Mouse (Mus musculus) liver, embryonic 13.5 days (tissue): ENCODE measurements around the gene Tmed6. TPM values are rescaled to one million over a fixed set of nuclear protein-coding genes. Genes with fewer than 3 reads are reported as not detected.

ENCODE experiments used
- ATAC-seq: fragments of 200-750 bp; cut with Nextera tagmentation; 2 replicates; pipeline ENCODE4 v1.8.0; 2017; ENCODE audit warnings: low read depth, mild to moderate bottlenecking, moderate number of reproducible peaks, moderate library complexity
- DNase-seq: peaks from one replicate; pipeline ENCODE4 v3.0.0; 2022
- H3K27ac ChIP-seq: fragments of 300-500 bp; sonication (generic); 2 replicates; pipeline ENCODE4 v1.5.1; 2015; ENCODE audit warnings: moderate library complexity, mild to moderate bottlenecking, inconsistent platforms
- H3K27me3 ChIP-seq: fragments of 300-500 bp; sonication (generic); 2 replicates; pipeline ENCODE4 v1.6.1; 2015; ENCODE audit warnings: mild to moderate bottlenecking, inconsistent platforms
- H3K36me3 ChIP-seq: fragments of 300-500 bp; sonication (generic); 2 replicates; pipeline ENCODE4 v1.6.1; 2015; ENCODE audit warnings: mild to moderate bottlenecking, inconsistent platforms
- H3K4me1 ChIP-seq: fragments of 300-500 bp; sonication (generic); replicated peaks from 2 replicates; pipeline ENCODE4 v1.6.1; 2015; ENCODE audit warnings: inconsistent platforms
- H3K4me2 ChIP-seq: fragments of 300-500 bp; sonication (generic); 2 replicates; pipeline ENCODE4 v1.6.1; 2015; ENCODE audit warnings: inconsistent platforms, mild to moderate bottlenecking, moderate library complexity
- H3K4me3 ChIP-seq: fragments of 300-500 bp; sonication (generic); replicated peaks from 2 replicates; pipeline ENCODE4 v1.5.1; 2015; ENCODE audit warnings: mild to moderate bottlenecking, inconsistent platforms
- H3K9ac ChIP-seq: fragments of 300-500 bp; sonication (generic); 2 replicates; pipeline ENCODE4 v1.6.1; 2015; ENCODE audit warnings: mild to moderate bottlenecking, inconsistent platforms
- H3K9me3 ChIP-seq: fragments of 300-500 bp; sonication (generic); replicated peaks from 2 replicates; pipeline ENCODE4 v1.6.1; 2016; ENCODE audit warnings: inconsistent platforms
- WGBS: fragments of 180-500 bp; shearing (Covaris S2); methylation state at CpG from one replicate; pipeline ENCODE4 v1.1.7; 2015; ENCODE audit not compliant: insufficient replicate concordance; 5-methylcytosine and 5-hydroxymethylcytosine counted together
- polyA plus RNA-seq: library from polyadenylated mRNA; unstranded; fragments of >200 nt; fragmentation: Nextera tagmentation; extraction: Ambion mirVana; gene quantifications from 2 replicates; pipeline ENCODE4 v1.2.1, GENCODE M21; 2015

Tmed6 gene
- polyA plus RNA-seq, 1 experiment from 2014 or later: 4.4 TPM

GRCm38 (mm10) chr8:107062613-107063012, 2.8 kb downstream of the Tmed6 start:
- no peak overlapping the region for H3K4me2 ChIP-seq
- H3K4me1 ChIP-seq: peaks cover 24% of the 10 kb centered on the region
- H3K9me3 ChIP-seq: no peaks in the 10 kb centered on the region
- WGBS: 77% methylated on average over 1 of the region's 1 CpGs
- ATAC-seq (no peak), DNase-seq (no peak)
- no peak overlapping the region for H3K4me3 ChIP-seq
- no peaks in the 10 kb centered on the region for H3K27me3 ChIP-seq
- no peak overlapping the region for H3K9ac ChIP-seq
- H3K36me3 ChIP-seq: peaks cover 19% of the 10 kb centered on the region
- H3K27ac ChIP-seq: no peak overlapping the region

GRCm38 (mm10) chr8:107056973-107057369, 8.5 kb downstream of the Tmed6 start:
- H3K9me3 ChIP-seq: no peaks in the 10 kb centered on the region
- H3K4me1 ChIP-seq: peaks cover 32% of the 10 kb centered on the region
- under 1% methylated on average over 33 of the region's 33 CpGs for WGBS
- no peak for DNase-seq
- H3K27ac ChIP-seq: peak overlapping the region; percentile 55
- H3K27me3 ChIP-seq: no peaks in the 10 kb centered on the region
- H3K36me3 ChIP-seq: peaks cover 49% of the 10 kb centered on the region
- H3K4me2 ChIP-seq: peak overlapping the region; percentile 92
- peak overlapping the region; percentile 97 for H3K4me3 ChIP-seq
- ATAC-seq: peak; percentile 38
- peak overlapping the region; percentile 83 for H3K9ac ChIP-seq

GRCm38 (mm10) chr8:107056076-107056972, 9.1 kb downstream of the Tmed6 start, which contains the start of the genes Cog8 and Nip7:
TSS of gene Cog8 (minus strand) at chr8:107056689.
TSS of gene Nip7 (plus strand) at chr8:107056877.
- H3K9ac ChIP-seq: peak within 1 kb of the TSS; percentile 93
- H3K4me2 ChIP-seq: peak within 1 kb of the TSS; percentile 92
- DNase-seq (peak; percentile 94), ATAC-seq (peak; percentile 90)
- under 1% methylated on average over 88 of the region's 88 CpGs for WGBS
- peak within 1 kb of the TSS; percentile 86 for H3K27ac ChIP-seq
- peaks cover 55% of the 10 kb centered on the region for H3K36me3 ChIP-seq
- H3K4me1 ChIP-seq: peaks cover 32% of the 10 kb centered on the region
- no peaks in the 10 kb centered on the region for H3K9me3 ChIP-seq
- no peaks in the 10 kb centered on the region for H3K27me3 ChIP-seq
- peak within 1 kb of the TSS; percentile 97 for H3K4me3 ChIP-seq

DNA sequence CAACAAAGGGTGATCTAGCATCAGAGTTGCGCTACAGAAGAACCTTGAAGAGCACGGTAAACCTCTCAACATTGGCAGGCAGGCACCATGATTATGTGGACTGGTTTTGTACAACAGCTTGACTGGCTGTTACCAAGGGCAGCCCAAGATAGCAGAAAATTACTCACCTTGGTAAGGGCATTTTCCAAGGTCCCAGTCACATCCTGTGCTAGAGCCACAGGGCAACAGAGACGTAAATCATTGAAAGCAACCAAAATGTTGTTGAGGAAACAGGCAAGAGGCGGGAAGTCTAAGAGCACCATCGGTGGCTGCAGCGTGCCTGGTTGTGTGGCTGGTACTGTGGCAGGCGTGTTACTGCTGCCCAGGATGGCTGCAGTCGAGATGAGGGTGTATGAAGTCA, 13.4 kb downstream of the Tmed6 start:
- ATAC-seq: no peak
- 88% methylated on average over 8 of the region's 8 CpGs for WGBS

DNA sequence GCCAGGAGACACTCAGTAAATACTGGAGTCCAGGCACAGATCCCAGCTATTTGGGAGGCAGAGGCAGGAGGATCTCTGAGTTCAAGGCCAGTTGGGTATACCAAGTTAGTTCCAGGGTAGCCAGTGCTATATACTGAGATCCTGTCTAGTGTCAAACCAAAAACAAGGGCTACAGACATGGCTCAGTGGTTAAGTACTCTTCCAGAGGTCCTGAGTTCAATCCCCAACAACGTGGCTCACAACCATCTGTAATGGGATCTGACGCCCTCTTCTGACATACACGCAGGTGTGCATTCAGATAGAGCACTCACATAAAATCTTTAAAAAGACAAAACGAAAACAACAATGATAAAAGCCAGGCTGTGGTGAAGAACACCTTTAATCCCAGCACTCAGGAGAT, 16.0 kb downstream of the Tmed6 start:
- H3K4me1 ChIP-seq: peaks cover 43% of the 10 kb centered on the region
- WGBS: 78% methylated on average over 4 of the region's 4 CpGs
- peak overlapping the region; percentile 81; the same call in 1 of the 2 replicates for H3K27ac ChIP-seq
- H3K36me3 ChIP-seq: peaks cover 83% of the 10 kb centered on the region
- H3K4me2 ChIP-seq: peak overlapping the region; percentile 90
- H3K27me3 ChIP-seq: no peaks in the 10 kb centered on the region
- H3K9me3 ChIP-seq: no peaks in the 10 kb centered on the region
- no peak for ATAC-seq
- H3K4me3 ChIP-seq: peak overlapping the region; percentile 79
- H3K9ac ChIP-seq: no peak overlapping the region
- DNase-seq: no peak

More for the DNA sequence above, 13.4 kb downstream of the Tmed6 start:
- Histone ChIP-seq H3K36me3 (peaks cover 62% of the 10 kb centered on the region), H3K9me3 (no peaks in the 10 kb centered on the region), H3K9ac (no peak overlapping the region), H3K27ac (no peak overlapping the region), H3K4me3 (no peak overlapping the region), H3K4me2 (no peak overlapping the region), H3K27me3 (no peaks in the 10 kb centered on the region), H3K4me1 (peaks cover 43% of the 10 kb centered on the region)
- DNase-seq: no peak

GRCm38 (mm10) chr8:107048061-107048941, 17.1 kb downstream of the Tmed6 start, which contains the start of gene Pdf:
TSS of gene Pdf (minus strand) at chr8:107048614.
- H3K4me3 ChIP-seq: peak within 1 kb of the TSS; percentile 79
- WGBS: under 1% methylated on average over 87 of the region's 87 CpGs
- no peaks in the 10 kb centered on the region for H3K27me3 ChIP-seq
- peak within 1 kb of the TSS; percentile 85 for H3K9ac ChIP-seq
- peak within 1 kb of the TSS; percentile 81 for H3K27ac ChIP-seq
- H3K4me2 ChIP-seq: peak within 1 kb of the TSS; percentile 90
- DNase-seq: peak; percentile 68
- no peaks in the 10 kb centered on the region for H3K9me3 ChIP-seq
- H3K36me3 ChIP-seq: peaks cover 83% of the 10 kb centered on the region
- peaks cover 43% of the 10 kb centered on the region for H3K4me1 ChIP-seq
- ATAC-seq: peak; percentile 82

DNA sequence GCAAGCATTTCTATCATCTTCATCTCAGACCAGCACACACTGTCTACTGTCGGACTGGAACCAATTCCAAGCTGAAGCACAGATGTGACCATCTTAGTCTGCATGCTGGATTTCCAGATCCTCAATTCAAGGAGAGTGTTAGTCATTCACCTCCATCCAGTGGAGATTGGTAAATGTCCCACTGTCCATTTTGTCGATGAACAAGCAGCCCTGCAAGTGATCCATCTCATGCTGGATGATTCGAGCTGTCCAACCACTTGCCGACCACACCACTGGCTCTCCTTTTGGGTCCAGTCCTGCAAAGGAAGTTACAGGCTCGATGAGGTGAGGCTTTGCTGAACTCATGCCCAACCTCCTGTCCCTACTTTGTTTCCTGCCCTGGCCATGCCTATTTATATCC, 18.5 kb downstream of the Tmed6 start:
- no peak for ATAC-seq
- peak overlapping the region; percentile 90 for H3K4me2 ChIP-seq

DNA sequence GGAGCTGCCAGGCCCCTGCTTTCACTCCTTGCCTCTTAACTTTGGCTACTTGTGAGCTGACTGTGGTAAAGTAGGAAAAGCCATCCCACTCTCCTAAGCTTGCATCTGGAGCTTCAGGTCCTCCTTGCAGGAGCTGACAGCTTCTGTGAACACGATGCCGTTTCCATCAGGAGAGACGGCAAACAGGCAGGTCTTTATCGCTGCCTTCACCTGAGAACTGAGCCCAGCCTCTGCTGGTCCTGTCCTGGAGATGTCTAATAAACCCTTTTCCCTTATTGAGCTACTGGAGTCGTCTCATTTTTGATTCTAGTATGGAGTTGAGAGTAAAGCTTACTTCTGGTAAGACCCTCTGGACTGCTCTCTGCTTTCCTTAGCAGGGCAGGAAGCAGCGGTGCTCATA, 20.0 kb downstream of the Tmed6 start:
- Histone ChIP-seq H3K4me2 (no peak overlapping the region), H3K27me3 (no peaks in the 10 kb centered on the region), H3K27ac (no peak overlapping the region), H3K4me1 (peaks cover 41% of the 10 kb centered on the region), H3K9ac (no peak overlapping the region), H3K36me3 (peaks cover 83% of the 10 kb centered on the region), H3K4me3 (no peak overlapping the region), H3K9me3 (no peaks in the 10 kb centered on the region)
- ATAC-seq (no peak), DNase-seq (no peak)
- WGBS: 78% methylated on average over 6 of the region's 6 CpGs

More for the DNA sequence above, 18.5 kb downstream of the Tmed6 start:
- 66% methylated on average over 5 of the region's 5 CpGs for WGBS
- Histone ChIP-seq H3K4me3 (peak overlapping the region; percentile 79; the same call in 1 of the 2 replicates), H3K9ac (no peak overlapping the region), H3K4me1 (peaks cover 43% of the 10 kb centered on the region), H3K27ac (no peak overlapping the region), H3K27me3 (no peaks in the 10 kb centered on the region), H3K9me3 (no peaks in the 10 kb centered on the region), H3K36me3 (peaks cover 83% of the 10 kb centered on the region)
- no peak for DNase-seq

GRCm38 (mm10) chr8:107040632-107041031, 24.8 kb downstream of the Tmed6 start:
- H3K36me3 ChIP-seq: peaks cover 82% of the 10 kb centered on the region

DNA sequence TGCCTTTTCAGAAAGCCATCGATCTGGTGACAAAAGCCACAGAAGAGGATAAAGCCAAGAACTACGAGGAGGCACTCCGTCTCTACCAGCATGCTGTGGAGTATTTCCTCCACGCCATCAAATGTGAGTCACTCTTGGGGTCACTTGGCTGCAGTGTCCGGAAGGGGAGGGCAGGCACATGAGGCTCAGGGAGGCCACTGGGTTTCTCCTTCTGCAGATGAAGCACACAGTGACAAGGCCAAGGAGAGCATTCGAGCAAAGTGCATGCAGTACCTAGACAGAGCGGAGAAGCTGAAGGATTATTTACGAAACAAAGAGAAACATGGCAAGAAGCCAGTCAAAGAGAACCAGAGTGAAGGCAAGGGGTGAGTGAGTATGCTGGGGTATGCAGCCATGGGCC, 28.8 kb downstream of the Tmed6 start:
- no peak overlapping the region for H3K9ac ChIP-seq
- no peak overlapping the region for H3K4me2 ChIP-seq
- 75% methylated on average over 8 of the region's 8 CpGs for WGBS
- H3K36me3 ChIP-seq: peaks cover 42% of the 10 kb centered on the region
- no peak for ATAC-seq
- H3K27me3 ChIP-seq: no peaks in the 10 kb centered on the region
- no peak for DNase-seq
- peaks cover 23% of the 10 kb centered on the region for H3K4me1 ChIP-seq
- H3K4me3 ChIP-seq: no peak overlapping the region
- no peak overlapping the region for H3K27ac ChIP-seq
- H3K9me3 ChIP-seq: no peaks in the 10 kb centered on the region

More at GRCm38 (mm10) chr8:107040632-107041031, 24.8 kb downstream of the Tmed6 start:
- H3K4me1 ChIP-seq: peaks cover 1% of the 10 kb centered on the region; the same call in 1 of the 2 replicates
- H3K27me3 ChIP-seq: no peaks in the 10 kb centered on the region
- ATAC-seq (no peak), DNase-seq (no peak)
- WGBS: 55% methylated on average over 7 of the region's 7 CpGs
- H3K9me3 ChIP-seq: no peaks in the 10 kb centered on the region
- H3K4me3 ChIP-seq: no peak overlapping the region
- H3K9ac ChIP-seq: no peak overlapping the region
- H3K27ac ChIP-seq: no peak overlapping the region
- H3K4me2 ChIP-seq: no peak overlapping the region

- H3K9ac ChIP-seq: no peak overlapping the region
- H3K36me3 ChIP-seq: peaks cover 32% of the 10 kb centered on the region
- H3K9me3 ChIP-seq: no peaks in the 10 kb centered on the region
- no peak overlapping the region for H3K27ac ChIP-seq
- H3K4me2 ChIP-seq: no peak overlapping the region
- DNase-seq (no peak), ATAC-seq (no peak)
- no peak overlapping the region for H3K4me3 ChIP-seq
- 75% methylated on average over 3 of the region's 3 CpGs for WGBS
- peaks cover 27% of the 10 kb centered on the region for H3K4me1 ChIP-seq
- no peaks in the 10 kb centered on the region for H3K27me3 ChIP-seq
Observed at GRCm38 (mm10) chr8:107035641-107036040, 29.8 kb downstream of the Tmed6 start.
